Mouse (Mus musculus) T-helper 1 cell (primary cell): ENCODE measurements at regions not wholly inside any gene's neighbourhood (a gene's known extent, or its start where the extent isn't known, plus 50 kb on each side); places are given as distances from the start of the nearest gene placed in this dataset.
"Not testable (repeated sequence)": the region's sequence is repeated elsewhere in the genome, so short reads cannot be mapped to it uniquely, and the experiment has no call there.

ENCODE experiments used
- in situ Hi-C: fragments of 300-600 bp; cut with MboI, MseI; formaldehyde crosslinking; loops from one replicate; pipeline ENCODE4 v1.15.1; 2025; ENCODE audit warnings: high pct_unique_total_duplicates

DNA sequence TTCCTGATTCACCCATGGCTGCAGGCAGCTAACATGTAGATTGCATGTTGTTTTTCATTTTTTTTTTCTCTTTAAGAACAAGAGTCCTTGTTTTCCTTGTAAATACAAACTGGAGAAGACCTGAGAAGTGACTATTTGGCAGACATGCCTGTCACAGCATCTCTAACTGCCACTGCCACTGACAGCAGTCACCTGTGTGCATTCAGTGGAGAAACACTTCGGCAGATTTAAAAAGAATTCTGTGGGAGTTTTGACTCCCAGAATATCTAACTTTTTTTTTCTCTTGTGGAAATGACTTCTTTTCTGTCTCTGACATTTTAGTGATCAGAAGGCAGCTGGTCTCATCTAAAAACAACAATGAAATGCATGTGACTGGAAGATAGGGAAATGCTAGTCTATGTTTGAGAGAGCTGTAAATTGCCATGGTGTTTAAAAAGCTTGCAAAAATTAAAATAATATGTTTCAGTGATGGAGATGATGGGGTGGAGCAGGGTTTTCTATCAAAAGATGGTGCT lies 526.0 kb upstream of the Agtr1b start:
- in situ Hi-C loops: no loop called here

DNA sequence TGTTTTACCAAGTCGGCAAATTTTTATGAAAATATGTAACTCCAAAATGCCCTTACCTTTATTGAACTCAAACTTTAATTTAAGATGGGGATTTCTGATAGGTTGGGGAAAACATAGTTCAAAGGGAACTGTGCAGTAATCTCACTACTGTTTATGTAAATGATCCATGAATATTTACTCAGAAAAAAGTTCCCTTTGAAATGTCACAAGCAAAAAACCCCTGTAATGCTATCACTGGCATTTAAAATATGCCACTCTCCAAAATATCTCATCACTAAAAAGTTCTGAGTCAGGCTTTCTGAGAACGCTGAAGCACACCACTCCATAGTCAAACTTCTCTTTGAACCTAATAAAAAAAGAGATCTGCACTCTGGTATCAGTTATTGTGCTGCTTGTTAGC lies 497.3 kb upstream of the Agtr1b start:
- in situ Hi-C loops: no loop called here

DNA sequence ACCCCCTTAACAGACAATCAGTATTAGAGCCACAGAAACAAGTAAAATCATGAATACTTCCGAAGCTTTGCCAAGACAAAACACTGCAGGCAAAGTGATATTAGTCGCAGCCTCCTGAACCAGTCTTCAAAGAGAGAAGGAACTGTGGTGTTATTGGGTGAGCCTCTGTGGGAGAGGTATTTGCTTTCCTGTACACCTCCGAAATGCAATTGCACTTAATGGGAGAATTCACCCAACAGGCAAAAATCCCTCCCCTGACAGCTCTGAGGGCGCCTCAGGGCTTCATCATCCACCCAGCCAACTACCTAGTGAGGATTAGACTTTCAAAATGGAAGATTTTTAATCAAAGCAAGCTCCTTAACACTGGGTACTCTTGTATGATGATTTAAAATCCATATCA lies 464.1 kb upstream of the Agtr1b start:
- in situ Hi-C loops: no loop called here

DNA sequence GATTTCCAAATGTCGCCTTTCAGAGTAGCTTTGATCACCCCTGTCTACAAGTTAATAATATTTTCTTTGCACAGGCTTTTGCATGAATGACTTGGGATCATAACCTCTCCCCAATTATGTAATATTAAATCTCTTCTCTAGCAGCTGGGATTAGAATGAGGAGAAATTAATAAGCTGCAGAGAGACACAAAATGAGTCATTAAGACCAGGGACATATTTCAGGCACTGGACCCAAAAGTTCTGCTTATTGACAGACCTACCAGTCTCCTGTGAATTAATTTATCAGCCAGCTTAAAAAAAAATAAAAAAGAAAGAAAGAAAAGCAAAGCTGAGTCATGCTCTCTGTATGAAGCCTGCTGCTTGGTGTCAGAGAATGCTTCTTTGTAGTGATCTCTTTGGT lies 462.4 kb upstream of the Agtr1b start:
- in situ Hi-C loops: no loop called here

DNA sequence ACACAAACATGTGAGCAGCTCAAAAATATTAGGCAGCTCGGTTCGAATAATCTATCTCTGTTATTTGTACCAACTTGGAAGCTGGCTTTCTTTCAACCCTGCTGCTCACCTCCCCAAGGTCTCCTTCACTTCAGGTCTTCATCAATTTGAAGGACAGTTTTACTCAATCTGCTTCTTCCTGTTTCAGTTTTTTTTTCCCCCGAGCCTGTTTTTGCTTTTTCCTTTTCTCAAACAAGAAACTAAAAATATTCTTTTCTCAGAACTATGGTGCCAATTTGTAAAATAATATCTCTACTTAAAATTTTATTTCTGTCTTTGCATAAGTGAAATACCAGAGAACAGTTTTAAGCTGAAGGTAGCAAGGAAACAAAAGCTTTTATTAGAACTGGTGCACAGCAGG lies 461.8 kb upstream of the Agtr1b start:
- in situ Hi-C loops: no loop called here

DNA sequence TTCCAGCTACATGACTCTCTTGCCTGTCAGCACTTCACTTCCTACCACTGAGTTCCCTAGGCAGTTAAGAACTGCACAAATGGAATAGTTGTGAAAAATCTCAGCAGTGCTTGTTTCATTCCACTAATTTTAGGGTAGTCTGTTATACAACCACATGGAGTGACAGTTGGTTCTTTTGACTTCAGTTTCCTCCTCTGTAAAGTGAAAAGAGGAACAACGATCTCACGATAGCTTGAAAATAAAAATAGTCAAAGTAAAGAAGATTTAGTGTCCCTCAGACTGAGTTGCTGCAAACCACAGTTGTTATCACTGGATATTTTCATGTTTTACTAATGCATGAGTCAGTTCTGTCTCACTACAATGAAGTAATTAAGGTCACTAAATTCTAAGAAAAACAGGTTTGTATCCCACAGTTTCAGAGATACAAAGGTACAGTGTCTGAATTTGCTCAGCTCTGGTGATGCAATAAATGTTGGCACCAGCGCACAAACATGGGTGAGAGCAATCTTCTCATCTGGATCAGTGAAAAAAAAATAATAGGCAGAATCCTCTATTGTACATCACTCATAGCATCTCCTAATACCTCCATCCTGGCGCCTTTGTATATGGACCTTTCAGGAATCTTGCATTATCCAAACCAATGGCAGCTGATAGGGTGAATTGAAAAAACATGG lies 458.8 kb upstream of the Agtr1b start:
- in situ Hi-C loops: no loop called here

DNA sequence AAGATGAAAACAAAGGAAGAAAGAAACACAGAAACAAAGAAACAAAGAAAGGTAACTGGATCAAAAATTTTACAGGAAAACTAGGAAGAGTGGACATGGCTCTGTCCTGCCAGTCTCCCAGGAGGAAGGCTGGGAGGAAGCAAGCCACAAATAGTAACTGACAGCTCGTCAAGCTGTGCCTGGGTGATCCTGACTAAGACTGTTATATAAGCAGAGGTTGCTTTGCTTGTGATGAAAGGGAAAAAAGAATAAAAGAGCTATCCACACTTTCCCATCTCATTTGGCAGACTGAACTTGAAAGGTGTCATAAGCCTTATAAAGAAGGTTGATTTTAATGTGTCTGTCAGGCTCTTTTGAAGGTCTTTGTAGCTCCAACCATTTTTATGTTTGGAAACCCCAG lies 455.2 kb upstream of the Agtr1b start:
- in situ Hi-C loops: no loop called here

DNA sequence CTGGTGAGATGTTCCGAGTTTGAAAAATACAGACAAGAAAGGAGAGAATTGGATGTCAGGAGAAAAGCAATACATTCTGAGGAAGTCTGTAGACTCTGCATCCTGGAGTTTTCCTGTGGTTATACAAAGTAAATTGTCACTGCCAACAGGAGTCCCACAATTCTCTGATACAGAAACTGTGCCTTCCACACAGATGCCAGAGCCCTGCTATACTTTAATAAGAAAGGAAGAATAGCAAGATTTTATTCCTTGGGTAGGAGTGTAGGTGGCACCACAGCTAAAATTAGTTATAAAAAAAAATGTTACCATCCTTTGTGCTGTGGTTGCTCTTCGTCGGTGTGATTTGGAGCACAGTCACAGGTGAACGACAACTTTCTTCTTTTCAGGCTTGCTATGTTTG lies 454.7 kb upstream of the Agtr1b start:
- in situ Hi-C loops: no loop called here

DNA sequence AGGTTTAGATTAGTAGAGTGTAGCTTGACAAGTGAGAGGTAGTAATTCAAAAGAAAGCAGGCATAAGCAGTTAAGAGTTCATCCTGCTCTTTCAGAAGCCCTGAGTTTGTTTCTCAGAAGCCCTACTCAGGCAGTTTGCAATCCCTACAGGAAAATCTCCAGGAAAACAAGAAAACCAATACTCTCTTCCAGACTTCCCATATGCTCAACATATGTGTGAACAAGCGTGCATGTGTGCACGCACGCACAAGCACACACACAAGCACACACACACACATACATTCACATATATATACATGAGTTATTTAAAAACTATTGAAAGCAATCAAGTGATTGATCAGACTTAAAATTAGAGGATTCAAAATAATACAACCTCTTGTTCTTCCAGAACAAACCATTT lies 453.1 kb upstream of the Agtr1b start:
- in situ Hi-C loops: no loop called here

DNA sequence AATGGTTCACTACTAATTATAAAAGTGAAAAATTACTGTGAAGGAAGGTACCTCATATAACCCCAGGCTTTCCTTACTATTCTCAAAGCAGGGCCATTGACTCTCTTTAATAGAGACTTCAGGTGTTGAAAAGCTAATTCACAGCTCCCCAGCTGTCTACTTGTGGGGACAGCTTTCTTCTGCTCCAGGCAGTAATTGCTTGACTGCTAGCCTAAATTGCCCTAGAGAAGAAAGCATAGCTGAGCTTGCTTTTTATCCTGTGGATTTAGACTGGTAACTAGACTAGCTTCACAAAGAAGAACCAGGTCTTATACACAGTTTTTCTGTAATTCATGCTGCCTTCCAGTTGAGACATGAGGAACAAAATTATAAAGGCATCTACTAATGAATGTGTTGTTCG lies 452.6 kb upstream of the Agtr1b start:
- in situ Hi-C loops: no loop called here

DNA sequence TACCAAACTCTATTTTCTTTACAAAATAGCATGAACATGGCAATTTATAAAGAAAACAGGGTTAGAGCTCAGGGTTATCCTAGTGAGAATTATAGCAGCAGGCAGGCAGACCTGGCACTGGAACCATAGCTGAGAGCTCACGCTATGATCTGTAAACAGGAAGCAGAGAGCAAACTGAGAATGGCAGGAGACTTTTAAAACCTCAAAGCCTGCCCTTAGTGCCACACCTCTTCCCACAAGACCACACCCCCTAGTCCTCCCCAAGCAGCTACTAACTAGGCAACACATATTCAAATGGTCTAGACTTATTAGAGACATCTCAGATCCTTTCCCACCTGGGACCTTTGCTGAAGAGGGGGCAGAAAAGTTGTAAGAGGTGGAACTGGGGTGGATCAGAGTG lies 449.6 kb upstream of the Agtr1b start:
- in situ Hi-C loops: no loop called here

DNA sequence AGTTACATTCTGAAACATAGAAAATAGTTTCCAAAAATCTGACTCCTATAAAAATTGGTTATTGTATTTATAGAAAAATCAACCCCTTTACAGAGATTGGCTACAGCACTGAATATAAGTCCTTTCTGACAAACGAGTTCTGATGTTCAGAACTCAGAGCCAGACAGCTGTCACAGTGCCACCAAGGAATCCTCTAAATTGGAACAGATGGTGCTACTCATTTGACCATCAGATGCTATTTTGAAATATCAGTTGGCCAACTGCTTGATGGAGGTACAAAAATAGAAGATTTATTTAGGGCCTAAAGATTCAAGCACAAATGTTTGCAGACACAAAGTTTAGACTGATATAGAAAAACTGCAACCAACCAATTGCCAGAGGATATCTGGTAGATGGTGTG lies 427.3 kb upstream of the Agtr1b start:
- in situ Hi-C loops: no loop called here

DNA sequence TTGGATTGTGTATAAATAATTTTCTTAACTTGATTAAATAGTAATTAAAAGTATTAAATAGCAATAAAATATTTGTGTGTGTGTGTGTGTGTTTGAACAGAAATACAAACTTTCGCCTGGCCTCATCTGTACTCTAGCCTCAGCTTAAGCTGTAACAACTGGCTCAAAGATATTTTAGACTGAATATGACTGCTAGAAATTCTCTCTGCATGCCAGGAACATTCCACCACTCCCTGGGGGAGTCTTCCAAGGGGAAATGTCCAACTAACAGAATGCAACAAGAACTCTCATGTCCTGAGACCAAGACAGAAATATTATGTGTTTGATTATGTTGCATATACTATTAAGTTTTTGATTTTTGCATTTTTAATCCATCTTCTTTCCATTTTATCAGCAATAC lies 425.5 kb upstream of the Agtr1b start:
- in situ Hi-C loops: no loop called here

DNA sequence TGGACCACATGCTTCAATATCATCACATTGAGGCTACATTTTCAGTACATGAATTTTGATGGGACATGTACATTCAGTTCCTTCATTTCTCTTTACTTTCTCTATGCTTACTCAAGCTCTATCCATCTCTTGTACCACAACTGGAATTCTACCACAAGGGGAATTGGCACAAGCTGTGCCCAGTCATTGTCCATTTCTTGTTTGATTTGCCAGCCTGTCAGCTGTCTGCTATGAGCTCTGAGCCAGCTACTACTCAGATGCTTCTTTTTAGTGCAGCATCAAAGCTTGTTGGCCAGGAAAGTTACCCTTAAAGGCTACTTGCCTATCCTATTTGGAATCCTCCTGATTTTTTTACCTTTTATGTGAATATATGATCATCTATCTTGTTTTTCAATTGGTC lies 410.9 kb upstream of the Agtr1b start:
- in situ Hi-C loops: no loop called here

DNA sequence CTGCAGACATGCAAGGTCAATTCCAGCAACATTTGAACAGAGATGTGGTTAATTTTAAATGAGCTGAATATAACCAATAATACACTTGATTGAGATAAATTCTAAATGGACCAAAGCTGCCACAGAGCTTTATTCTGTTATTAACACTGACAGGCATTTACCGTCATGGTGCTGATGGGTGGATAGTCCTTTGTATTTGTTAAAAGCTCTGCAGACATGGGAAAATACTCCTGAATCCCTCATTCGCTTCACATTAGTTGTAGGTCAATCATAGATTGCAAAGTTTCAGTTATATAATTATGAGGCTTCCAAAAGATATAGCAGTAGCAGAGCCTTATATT lies 410.0 kb upstream of the Agtr1b start:
- in situ Hi-C loops: no loop called here

DNA sequence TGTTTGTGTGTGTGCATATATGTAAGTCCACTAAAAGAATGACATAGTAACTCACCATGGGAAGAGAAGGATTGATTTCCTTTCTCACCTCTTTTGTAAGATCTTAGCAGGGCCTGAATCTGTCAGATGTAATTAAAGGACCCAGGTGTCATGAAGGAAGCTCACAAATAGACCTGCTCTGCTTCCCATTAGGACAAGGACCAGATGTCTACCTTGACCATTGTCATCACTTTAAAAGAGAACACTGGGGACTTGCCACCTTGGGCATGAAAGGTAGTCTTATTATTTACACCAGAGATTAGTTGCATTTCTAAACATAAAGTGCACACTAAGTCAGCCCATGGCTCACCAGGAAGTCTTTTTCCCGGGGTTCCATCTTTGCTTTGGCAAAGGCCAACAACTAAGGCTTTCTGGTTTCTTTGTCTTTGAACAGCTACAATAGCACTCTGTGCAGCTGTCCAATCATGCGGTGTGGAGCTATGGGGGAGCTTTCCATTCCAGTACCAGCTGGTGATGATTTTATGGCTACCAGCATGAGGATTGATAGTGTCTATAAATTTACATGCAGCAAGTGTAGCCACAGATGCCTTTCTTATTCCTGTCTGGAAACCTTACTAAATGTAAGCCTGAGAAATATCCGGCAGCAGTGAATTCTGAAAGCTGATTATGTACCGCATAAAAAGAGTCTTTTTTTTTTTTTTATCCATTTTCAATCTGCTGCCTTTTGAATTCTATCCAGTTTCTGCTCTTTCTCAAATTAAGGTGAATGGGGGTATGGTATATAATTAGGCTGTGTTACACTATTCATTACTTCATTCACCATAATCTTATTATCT lies 409.4 kb upstream of the Agtr1b start:
- in situ Hi-C loops: no loop called here

DNA sequence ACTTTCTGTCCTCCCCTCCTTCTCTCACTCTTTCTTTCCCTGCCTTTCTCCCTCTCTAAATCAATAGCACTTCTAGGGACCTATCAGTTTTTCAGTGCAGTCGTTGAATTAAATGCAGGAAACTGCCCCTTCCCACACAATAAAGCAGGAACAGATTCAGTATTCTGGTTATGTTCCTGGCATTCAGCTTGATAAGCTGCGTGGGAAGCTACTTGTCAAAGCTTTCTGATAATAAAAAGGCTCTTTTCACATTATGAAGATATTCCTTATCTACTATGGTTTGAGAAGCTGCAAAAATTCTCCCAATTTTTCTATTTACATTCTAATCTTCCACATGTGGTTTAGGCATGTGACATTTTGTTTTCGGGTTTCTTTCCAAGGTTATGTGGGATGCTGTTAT lies 367.3 kb upstream of the Agtr1b start:
- in situ Hi-C loops: no loop called here

DNA sequence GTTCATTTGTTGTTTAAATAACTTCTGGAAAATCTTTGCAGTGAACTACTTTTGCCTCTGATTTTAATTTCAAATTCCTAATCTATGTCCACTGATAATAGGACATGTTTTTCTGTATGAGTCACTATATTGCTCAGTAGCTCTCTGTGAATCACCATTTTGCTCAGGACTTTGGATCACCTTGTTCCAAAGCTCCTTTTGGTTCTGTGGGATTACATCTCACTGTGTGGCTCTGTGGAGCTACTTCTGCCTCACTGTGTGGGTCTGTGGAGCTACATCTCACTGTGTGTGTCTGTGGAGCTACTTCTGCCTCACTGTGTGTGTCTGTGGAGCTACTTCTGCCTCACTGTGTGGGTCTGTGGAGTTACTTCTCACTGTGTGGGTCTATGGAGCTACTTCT lies 365.0 kb upstream of the Agtr1b start:
- in situ Hi-C loops: no loop called here

DNA sequence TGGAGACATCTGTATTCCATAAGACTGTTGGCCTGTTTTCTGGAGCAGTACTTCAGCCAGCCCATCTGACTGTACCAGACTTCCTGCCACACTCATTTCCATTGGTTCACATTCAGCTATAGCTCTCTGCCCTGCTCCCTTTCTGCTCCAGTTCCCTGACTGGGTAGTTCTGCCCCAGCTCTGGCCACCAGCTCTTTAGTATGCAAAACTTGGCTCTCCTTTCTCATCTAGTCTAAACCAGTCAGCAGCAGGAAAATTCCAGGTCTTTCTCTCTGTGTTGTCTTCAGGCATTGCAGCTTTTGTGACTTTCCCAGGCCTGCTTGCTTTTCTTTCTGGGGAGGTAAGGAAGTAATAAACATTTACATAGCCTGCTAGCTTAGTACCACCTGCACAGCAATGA lies 363.5 kb upstream of the Agtr1b start:
- in situ Hi-C loops: no loop called here

DNA sequence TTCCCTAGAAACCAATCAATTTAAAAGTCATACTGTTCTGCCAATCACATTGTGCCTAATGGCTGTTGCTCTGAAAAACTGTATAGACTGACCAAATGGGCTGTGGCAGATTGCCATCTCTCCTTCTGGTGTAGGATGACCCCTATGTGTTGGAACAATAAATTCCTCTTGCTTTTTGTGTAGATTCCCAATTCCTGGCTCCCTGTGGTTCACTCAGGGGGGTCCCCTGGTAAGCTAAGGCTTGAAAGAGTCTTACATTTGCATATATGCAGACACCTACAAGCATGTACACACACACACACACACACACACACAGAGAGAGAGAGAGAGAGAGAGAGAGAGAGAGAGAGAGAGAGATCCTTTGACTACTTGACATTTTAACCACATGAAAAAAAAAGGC lies 362.8 kb upstream of the Agtr1b start:
- in situ Hi-C loops: not testable (repeated sequence)

DNA sequence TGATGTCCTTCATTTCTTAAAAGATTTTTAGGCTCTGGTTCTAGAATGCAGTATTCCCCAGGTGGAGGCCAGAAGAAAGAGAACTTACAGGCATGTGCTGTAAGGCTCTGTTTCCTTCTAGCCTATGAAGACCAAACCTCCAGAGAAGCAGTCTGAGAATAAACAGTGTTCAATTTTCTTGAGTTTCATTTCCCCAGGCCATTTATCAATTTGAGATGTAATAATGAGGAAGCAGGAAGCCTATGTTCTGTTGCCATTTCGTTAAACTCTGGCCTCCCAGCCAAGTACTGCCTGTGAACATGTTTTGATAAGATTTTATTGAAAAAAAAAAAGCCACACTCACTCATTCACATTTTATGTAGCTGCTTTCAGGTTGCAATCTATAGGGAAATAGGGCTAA lies 347.7 kb upstream of the Agtr1b start:
- in situ Hi-C loops: no loop called here

DNA sequence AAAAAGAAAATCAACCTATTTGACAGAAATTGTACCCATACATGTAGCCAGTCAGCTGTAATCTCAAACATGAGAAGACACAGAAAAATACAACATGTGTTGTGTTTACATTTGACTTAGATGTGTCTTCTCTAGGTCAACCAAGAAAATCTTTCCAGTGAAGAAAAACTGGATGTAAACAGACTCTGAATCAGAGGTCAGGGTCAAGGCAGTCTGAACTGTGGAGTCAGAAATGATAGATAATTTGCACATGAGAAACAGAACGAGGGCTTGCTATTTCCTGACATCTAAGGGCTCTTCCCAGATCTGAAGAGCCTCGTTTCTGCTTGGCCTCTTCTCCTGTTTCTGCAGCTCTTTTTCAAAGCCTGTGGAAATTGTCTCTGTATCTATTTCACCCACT lies 342.7 kb upstream of the Agtr1b start:
- in situ Hi-C loops: no loop called here

DNA sequence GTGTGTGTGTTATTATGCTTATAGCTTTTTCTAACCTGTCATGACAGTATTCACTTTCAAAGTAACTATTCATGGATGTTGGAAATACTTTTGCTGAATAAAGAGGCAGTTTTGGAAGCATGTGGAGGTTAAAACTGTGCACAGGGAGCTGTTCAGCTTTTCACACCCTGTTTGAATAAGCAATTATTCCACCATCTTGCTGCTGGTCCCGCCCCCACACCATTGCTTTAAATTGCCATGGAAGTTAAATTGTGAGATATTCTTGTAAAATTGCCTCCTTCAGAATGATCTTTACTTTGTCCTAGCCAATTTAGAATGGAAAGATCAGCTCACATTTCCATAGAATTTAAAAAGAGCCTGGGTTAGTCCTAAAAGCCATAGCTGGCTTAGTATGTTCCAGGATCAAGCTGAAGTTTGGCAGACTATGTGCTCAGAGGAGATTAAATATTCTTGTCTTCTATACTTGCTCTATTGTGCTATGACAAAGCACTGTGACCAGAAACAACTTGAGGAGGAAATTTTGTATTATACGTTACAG lies 328.4 kb upstream of the Agtr1b start:
- in situ Hi-C loops: no loop called here
